Mouse (Mus musculus) liver, embryonic 12.5 days (tissue): ENCODE data around the gene Slc22a12. TPM values are rescaled to one million over a fixed set of nuclear protein-coding genes. Genes with fewer than 3 reads are reported as not detected.

ENCODE experiments used
- microRNA-seq: library from miRNA; unstranded; fragments of <30 nt; microRNA quantifications from one replicate; pipeline ENCODE4, GENCODE M21; 2017
- polyA plus RNA-seq: library from polyadenylated mRNA; unstranded; fragments of >200 nt; fragmentation: Nextera tagmentation; extraction: Ambion mirVana; gene quantifications from 2 replicates; pipeline ENCODE4 v1.2.1, GENCODE M21; 2016

The Slc22a12 gene
- polyA plus RNA-seq, 1 experiment from 2014 or later = not detected

Small RNAs within 50 kb of the gene (microRNA-seq; reads per million reads assigned to microRNA genes)
- not detected for gene Gm26460

Other genes starting within 250 kb of the Slc22a12 start
- gene Cdc42bpg, start 236.6 kb downstream of the Slc22a12 start, polyA plus RNA-seq = 0.20 TPM in 2 replicates
- gene Men1, start 208.1 kb downstream of the Slc22a12 start, polyA plus RNA-seq = 48.6 and 49.4 TPM in 2 replicates
- gene Map4k2, start 201.9 kb downstream of the Slc22a12 start, polyA plus RNA-seq = 9.2 and 9.3 TPM in 2 replicates
- gene Sf1, start 179.3 kb downstream of the Slc22a12 start, polyA plus RNA-seq = 115 and 119 TPM in 2 replicates
- 2.6 and 2.7 TPM in 2 replicates for gene Pygm, start 158.6 kb downstream of the Slc22a12 start, polyA plus RNA-seq
- gene Rasgrp2, start 143.7 kb downstream of the Slc22a12 start, polyA plus RNA-seq = 97.8 and 106 TPM in 2 replicates
- 0.83 and 0.85 TPM in 2 replicates for gene Nrxn2, start 124.3 kb downstream of the Slc22a12 start, polyA plus RNA-seq